Comparison of ENCODE assay signal across 21 mouse cellular contexts in the genomic region with DNA sequence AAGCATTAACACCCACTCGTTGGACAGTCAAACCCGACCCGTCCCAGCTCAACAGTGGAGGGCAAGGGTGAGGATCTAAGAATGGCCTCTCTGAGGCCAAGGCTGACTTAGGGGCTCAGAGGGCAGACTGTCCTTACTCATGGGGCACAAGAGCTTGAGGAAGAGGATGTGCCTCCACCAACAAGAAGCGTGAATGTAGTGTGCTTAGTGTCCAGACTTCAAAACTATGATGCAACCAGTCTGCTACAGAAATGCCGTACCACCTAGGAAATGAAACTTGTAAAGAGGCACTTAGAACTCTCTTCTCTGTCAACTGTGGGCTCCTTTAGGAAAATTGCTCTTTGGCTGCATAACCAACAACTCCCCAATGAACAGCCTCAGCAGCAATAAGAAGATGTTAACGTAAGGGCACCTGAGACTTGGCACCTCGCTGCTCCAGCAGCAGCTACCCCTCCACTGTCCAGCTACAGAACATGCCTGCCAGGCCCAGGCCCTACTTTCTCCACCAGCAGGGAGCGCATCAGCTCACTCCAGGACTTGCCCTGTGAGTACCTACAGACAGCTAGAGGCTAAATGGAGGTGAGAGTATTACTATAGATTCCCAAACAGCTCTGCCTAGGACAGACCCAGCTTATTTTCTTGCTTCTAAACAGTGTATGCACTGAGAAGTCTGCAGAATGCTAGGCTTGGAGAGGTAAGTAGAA. TPM values are rescaled to one million over a fixed set of nuclear protein-coding genes. Genes with fewer than 3 reads are reported as not detected.
DNase-seq lines count a peak whose midpoint lies in the region; ATAC-seq and TF ChIP-seq lines count a peak whose summit lies in the region.
"Had no signal": no experiment of that assay in that cellular context is flagged by ENCODE, and none has a peak within 500 bp of the region (broad histone marks: within the 10 kb centered on the region; RNA-seq: fewer than 3 reads in every experiment).

No protein-coding gene starts in this region.

- ATAC-seq in intestine, postnatal 0 days = no peak
- ATAC-seq in intestine, embryonic 16.5 days = no peak
- ATAC-seq in midbrain, postnatal 0 days (ENCODE audit: low FRiP score) = no peak
- ATAC-seq in midbrain, embryonic 16.5 days = no peak
- ATAC-seq in monocyte, adult 5-6 weeks (replicated peaks; ENCODE audit: insufficient number of reproducible peaks, low FRiP score, low TSS enrichment, poor library complexity, severe bottlenecking) = peak; percentile 38

- no peaks in the 10 kb centered on the region for H3K9me3 ChIP-seq in intestine, postnatal 0 days (ENCODE audit: control insufficient read depth)
- H3K9me3 ChIP-seq in intestine, embryonic 16.5 days (ENCODE audit: control insufficient read depth, low read length) = no peaks in the 10 kb centered on the region
- no peaks in the 10 kb centered on the region for H3K9me3 ChIP-seq in midbrain, postnatal 0 days (ENCODE audit: low read length)
- no peaks in the 10 kb centered on the region for H3K9me3 ChIP-seq in midbrain, embryonic 16.5 days (replicated peaks; ENCODE audit: control insufficient read depth, low read length, poor library complexity, severe bottlenecking)
- H3K9me3 ChIP-seq: embryonic facial prominence, embryonic 10.5 days; midbrain, embryonic 12.5 days; neural tube, embryonic 13.5 days; stomach, embryonic 15.5 days had no signal

- H3K36me3 ChIP-seq in intestine, postnatal 0 days (ENCODE audit: control insufficient read depth, insufficient read depth) = peaks cover 35% of the 10 kb centered on the region
- peaks cover 3% of the 10 kb centered on the region; the same call in 1 of the 2 replicates for H3K36me3 ChIP-seq in intestine, embryonic 16.5 days (ENCODE audit: control insufficient read depth, insufficient read depth, low read length)
- no peaks in the 10 kb centered on the region for H3K36me3 ChIP-seq in midbrain, postnatal 0 days (ENCODE audit: insufficient read depth, low read length)
- no peaks in the 10 kb centered on the region for H3K36me3 ChIP-seq in midbrain, embryonic 16.5 days (ENCODE audit: control insufficient read depth, insufficient read depth, low read length)
- H3K36me3 ChIP-seq: midbrain, embryonic 12.5 days had no signal

- H3K4me3 ChIP-seq in intestine, postnatal 0 days (ENCODE audit: low read depth, low read length) = no peak overlapping the region
- no peak overlapping the region for H3K4me3 ChIP-seq in intestine, embryonic 16.5 days (ENCODE audit: low read length)
- no peak overlapping the region for H3K4me3 ChIP-seq in midbrain, postnatal 0 days (ENCODE audit: low read depth, low read length)
- H3K4me3 ChIP-seq in midbrain, embryonic 16.5 days (ENCODE audit: low read depth, low read length) = no peak overlapping the region
- no peak overlapping the region for H3K4me3 ChIP-seq in embryonic fibroblast, embryonic 13.5 days (ENCODE audit: insufficient read depth, low read length)
- H3K4me3 ChIP-seq: embryonic facial prominence, embryonic 10.5 days; midbrain, embryonic 12.5 days; neural tube, embryonic 13.5 days; stomach, embryonic 15.5 days had no signal

- peak; percentile 58 for TF ChIP-seq CTCF in intestine, postnatal 0 days (IDR thresholded peaks at IDR 0.05; ENCODE audit: low read depth)
- TF ChIP-seq CTCF in midbrain, postnatal 0 days (IDR thresholded peaks at IDR 0.05) = peak; percentile 26; the same call in 1 of the 2 replicates
- 0 out of 2 replicates have a peak, but pooled peaks have one; percentile 8 for TF ChIP-seq CTCF in embryonic fibroblast, embryonic 13.5 days (IDR thresholded peaks at IDR 0.05; ENCODE audit: borderline replicate concordance, insufficient read depth, low read length)

- no peaks in the 10 kb centered on the region for H3K4me1 ChIP-seq in intestine, postnatal 0 days (replicated peaks; ENCODE audit: control insufficient read depth, insufficient read depth, low read length)
- 0 out of 2 replicates have a peak, but pooled peaks cover 6% of the 10 kb centered on the region for H3K4me1 ChIP-seq in intestine, embryonic 16.5 days (ENCODE audit: control insufficient read depth, insufficient read depth, low read length)
- H3K4me1 ChIP-seq in midbrain, postnatal 0 days (ENCODE audit: insufficient read depth, low read length) = no peaks in the 10 kb centered on the region
- H3K4me1 ChIP-seq in midbrain, embryonic 16.5 days (ENCODE audit: control insufficient read depth, insufficient read depth, low read length) = no peaks in the 10 kb centered on the region
- peaks cover 2% of the 10 kb centered on the region; the same call in 1 of the 2 replicates for H3K4me1 ChIP-seq in embryonic fibroblast, embryonic 13.5 days (ENCODE audit: control insufficient read depth, insufficient read depth, low read length)
- H3K4me1 ChIP-seq: embryonic facial prominence, embryonic 10.5 days; midbrain, embryonic 12.5 days; neural tube, embryonic 13.5 days; stomach, embryonic 15.5 days had no signal

- H3K27ac ChIP-seq in intestine, postnatal 0 days (ENCODE audit: low read depth, low read length) = no peak overlapping the region
- H3K27ac ChIP-seq in intestine, embryonic 16.5 days (ENCODE audit: low read length) = no peak overlapping the region
- H3K27ac ChIP-seq in midbrain, postnatal 0 days (ENCODE audit: low read depth, low read length) = no peak overlapping the region
- H3K27ac ChIP-seq in midbrain, embryonic 16.5 days (ENCODE audit: low read length) = no peak overlapping the region
- H3K27ac ChIP-seq in embryonic fibroblast, embryonic 13.5 days (ENCODE audit: insufficient read depth, low read length) = no peak overlapping the region
- H3K27ac ChIP-seq: embryonic facial prominence, embryonic 10.5 days; midbrain, embryonic 12.5 days; neural tube, embryonic 13.5 days; stomach, embryonic 15.5 days had no signal

- TF ChIP-seq POLR2A in embryonic fibroblast, embryonic 13.5 days (IDR thresholded peaks at IDR 0.05; ENCODE audit: low read depth, low read length) = no peak

- 78% methylated on average over 8 of the region's 8 CpGs for WGBS in intestine, postnatal 0 days
- WGBS in intestine, embryonic 16.5 days = 92% methylated on average over 8 of the region's 8 CpGs
- WGBS in midbrain, postnatal 0 days = 93% methylated on average over 8 of the region's 8 CpGs
- WGBS in midbrain, embryonic 16.5 days = 95% methylated on average over 8 of the region's 8 CpGs

- no peak overlapping the region for H3K4me2 ChIP-seq in intestine, postnatal 0 days (replicated peaks; ENCODE audit: low read depth)
- no peak overlapping the region for H3K4me2 ChIP-seq in intestine, embryonic 16.5 days (ENCODE audit: low read depth, low read length)
- H3K4me2 ChIP-seq in midbrain, postnatal 0 days (ENCODE audit: low read depth, low read length, poor library complexity, severe bottlenecking) = no peak overlapping the region
- no peak overlapping the region for H3K4me2 ChIP-seq in midbrain, embryonic 16.5 days (ENCODE audit: low read length)
- H3K4me2 ChIP-seq: midbrain, embryonic 12.5 days; neural tube, embryonic 13.5 days; stomach, embryonic 15.5 days had no signal

- no peaks in the 10 kb centered on the region for H3K27me3 ChIP-seq in intestine, postnatal 0 days (replicated peaks; ENCODE audit: control insufficient read depth, insufficient read depth, low read length)
- H3K27me3 ChIP-seq in intestine, embryonic 16.5 days (replicated peaks; ENCODE audit: control insufficient read depth, insufficient read depth, low read length) = no peaks in the 10 kb centered on the region
- H3K27me3 ChIP-seq in midbrain, postnatal 0 days (ENCODE audit: insufficient read depth, low read length) = no peaks in the 10 kb centered on the region
- no peaks in the 10 kb centered on the region for H3K27me3 ChIP-seq in midbrain, embryonic 16.5 days (ENCODE audit: control insufficient read depth, insufficient read depth, low read depth, low read length)
- H3K27me3 ChIP-seq: midbrain, embryonic 12.5 days; neural tube, embryonic 13.5 days; stomach, embryonic 15.5 days had no signal

- DNase-seq in midbrain, postnatal 0 days (ENCODE audit: low spot score) = no peak
- no peak for DNase-seq in MN1 (ENCODE audit: low spot score)
- DNase-seq in left cerebral cortex, adult 9 months (ENCODE audit: low spot score in 2 of 2) = no peak
- DNase-seq: adrenal gland, postnatal 25 days; cerebellum, adult 11-12 months; gastrocnemius, postnatal 36 days; right cerebral cortex, adult 18-20 months had no signal

- no peak overlapping the region for H3K9ac ChIP-seq in intestine, postnatal 0 days (ENCODE audit: low read depth, low read length)
- H3K9ac ChIP-seq in intestine, embryonic 16.5 days (ENCODE audit: low read depth, low read length) = no peak overlapping the region
- no peak overlapping the region for H3K9ac ChIP-seq in midbrain, postnatal 0 days (replicated peaks; ENCODE audit: low read length, poor library complexity, severe bottlenecking)
- H3K9ac ChIP-seq in midbrain, embryonic 16.5 days (ENCODE audit: low read depth, low read length) = no peak overlapping the region
- H3K9ac ChIP-seq: midbrain, embryonic 12.5 days; neural tube, embryonic 13.5 days; stomach, embryonic 15.5 days had no signal

RNA-seq across cellular contexts. Expression of gene Rrbp1, which starts 32.5 kb away (rescaled TPM):
- polyA plus RNA-seq in intestine, postnatal 0 days (2015; fragmentation: Nextera tagmentation; extraction: Ambion mirVana) = 156 and 166 TPM in 2 replicates
- 102 and 106 TPM in 2 replicates for polyA plus RNA-seq in intestine, embryonic 16.5 days (2015; fragmentation: Nextera tagmentation; extraction: Ambion mirVana)
- 33.8 and 33.9 TPM in 2 replicates for total RNA-seq in midbrain, postnatal 0 days (2014; rRNA removed)
- 16.9 and 22.4 TPM in 2 replicates for polyA plus RNA-seq in midbrain, postnatal 0 days (2015; fragmentation: Nextera tagmentation; extraction: Ambion mirVana)
- polyA plus RNA-seq in midbrain, embryonic 16.5 days (2015; fragmentation: Nextera tagmentation; extraction: Ambion mirVana) = 23.8 and 24.1 TPM in 2 replicates
- 538 and 568 TPM in 2 replicates for polyA plus RNA-seq in embryonic fibroblast, embryonic 13.5 days (2011; ENCODE audit: insufficient read length, low read depth, missing spikeins)
- 228 to 287 TPM (median 266 TPM) in 3 replicates for total RNA-seq in monocyte, adult 5-6 weeks (2017)

RNA-seq across cellular contexts. Expression of gene Banf2, which starts 54.3 kb away (rescaled TPM):
- not detected in 2 replicates for polyA plus RNA-seq in intestine, postnatal 0 days (2015; fragmentation: Nextera tagmentation; extraction: Ambion mirVana)
- polyA plus RNA-seq in intestine, embryonic 16.5 days (2015; fragmentation: Nextera tagmentation; extraction: Ambion mirVana) = not detected in 2 replicates
- not detected in 2 replicates for total RNA-seq in midbrain, postnatal 0 days (2014; rRNA removed)
- polyA plus RNA-seq in midbrain, postnatal 0 days (2015; fragmentation: Nextera tagmentation; extraction: Ambion mirVana) = not detected in 2 replicates
- not detected in 2 replicates for polyA plus RNA-seq in midbrain, embryonic 16.5 days (2015; fragmentation: Nextera tagmentation; extraction: Ambion mirVana)
- not detected in 2 replicates for polyA plus RNA-seq in embryonic fibroblast, embryonic 13.5 days (2011; ENCODE audit: insufficient read length, low read depth, missing spikeins)
- not detected in 3 replicates for total RNA-seq in monocyte, adult 5-6 weeks (2017)
- total RNA-seq: adrenal gland, postnatal 25 days; gastrocnemius, postnatal 36 days; heart, postnatal 25 days; layer of hippocampus, postnatal 25 days had no signal
- polyA plus RNA-seq: embryonic facial prominence, embryonic 10.5 days; forebrain, embryonic 11.5 days; intestine, embryonic 14.5 days; limb, embryonic 14.5 days; midbrain, embryonic 12.5 days; neural tube, embryonic 13.5 days had no signal

Comparison
In these comparisons a context has a peak if more than half of its experiments do, and no peak if none do; other contexts are left out.
1. CTCF ChIP-seq: peak in every context shown above with its lines; median percentile 58 in intestine, postnatal 0 days; 26 in midbrain, postnatal 0 days; 8 in embryonic fibroblast, embryonic 13.5 days.